Mouse (Mus musculus): Measurements from ENCODE around the gene Gab1. TPM values are rescaled to one million over a fixed set of nuclear protein-coding genes. Genes with fewer than 3 reads are reported as not detected.

The Gab1 gene
- total RNA-seq, 2 experiments from 2014 or later, result 3.0 to 6.0 TPM

DNA sequence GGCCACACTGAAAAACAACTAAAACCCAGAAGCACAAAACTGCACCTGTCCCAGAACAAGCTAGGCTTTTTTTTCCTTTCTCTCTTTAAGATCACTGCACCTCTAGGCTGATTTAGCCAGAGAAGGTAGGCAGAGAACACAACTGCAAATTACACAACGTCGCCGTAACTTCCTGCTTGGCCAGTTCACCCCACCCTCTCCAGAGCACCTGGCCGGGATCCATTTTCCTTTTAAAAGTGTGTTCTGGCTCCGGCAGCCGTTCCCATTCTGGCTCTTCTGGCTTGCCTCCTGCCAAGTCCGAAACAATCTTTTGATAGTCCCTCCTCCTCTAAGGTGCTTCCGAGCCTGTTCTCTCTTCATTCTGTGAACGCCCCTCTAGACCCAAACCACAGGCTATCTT, 32.4 kb downstream of the Gab1 start:
- ATAC-seq (replicated peaks; ENCODE audit: poor library complexity), result no peak

GRCm38 (mm10) chr8:80845284-80845683, 35.0 kb downstream of the Gab1 start:
- no peak for ATAC-seq (replicated peaks; ENCODE audit: poor library complexity)

GRCm38 (mm10) chr8:80843744-80844434, 36.4 kb downstream of the Gab1 start:
- no peak for ATAC-seq (replicated peaks; ENCODE audit: poor library complexity)

GRCm38 (mm10) chr8:80842514-80842913, 37.8 kb downstream of the Gab1 start:
- no peak for ATAC-seq (replicated peaks; ENCODE audit: poor library complexity)

GRCm38 (mm10) chr8:80840090-80840489, 40.2 kb downstream of the Gab1 start:
- no peak for ATAC-seq (replicated peaks; ENCODE audit: poor library complexity)

DNA sequence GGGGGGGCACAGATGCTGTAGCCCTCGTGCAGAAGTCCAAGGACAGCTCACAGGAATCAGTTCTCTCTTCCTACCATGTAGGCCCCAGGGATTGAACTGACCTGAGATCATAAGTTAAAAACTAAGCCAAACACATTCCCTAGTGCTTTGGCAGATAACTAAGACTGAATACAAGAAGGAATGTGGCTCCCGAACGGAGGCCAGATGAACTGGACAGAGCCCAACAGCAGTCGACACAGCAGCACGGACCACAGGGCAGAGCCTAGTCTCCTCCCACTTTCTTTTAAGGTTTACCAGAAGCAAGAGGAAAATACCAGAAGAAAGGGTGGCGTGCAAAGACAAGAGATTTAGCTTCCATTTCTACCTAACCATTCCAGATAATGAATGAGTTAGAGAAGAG, 42.1 kb downstream of the Gab1 start:
- ATAC-seq (replicated peaks; ENCODE audit: poor library complexity), result no peak

DNA sequence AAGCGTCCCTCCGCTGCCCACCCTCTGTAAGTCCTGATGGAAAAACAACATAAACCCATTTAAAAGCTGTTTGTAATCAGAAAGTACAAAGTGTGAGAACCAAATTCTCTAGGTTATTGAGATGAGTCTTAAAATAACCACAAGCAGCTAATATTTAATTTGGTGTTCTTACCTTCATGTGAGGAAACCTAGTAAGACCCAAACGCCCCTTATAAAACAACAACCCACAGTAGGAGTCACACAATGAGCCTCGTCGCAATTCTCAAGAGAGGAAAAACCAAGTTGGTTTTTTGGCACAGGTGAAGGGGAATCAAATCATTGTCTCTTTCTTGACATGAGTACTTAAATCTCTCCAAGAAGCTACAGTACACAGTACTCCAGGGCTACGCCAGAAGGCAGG, 44.9 kb downstream of the Gab1 start:
- ATAC-seq (replicated peaks; ENCODE audit: poor library complexity), result no peak

GRCm38 (mm10) chr8:80834443-80834842, 45.9 kb downstream of the Gab1 start:
- ATAC-seq (replicated peaks; ENCODE audit: poor library complexity), result no peak

- no peak for ATAC-seq (replicated peaks; ENCODE audit: poor library complexity)
Measured at GRCm38 (mm10) chr8:80832534-80832933, 47.8 kb downstream of the Gab1 start.

GRCm38 (mm10) chr8:80831876-80832524, 48.3 kb downstream of the Gab1 start:
- no peak for ATAC-seq (replicated peaks; ENCODE audit: poor library complexity)

DNA sequence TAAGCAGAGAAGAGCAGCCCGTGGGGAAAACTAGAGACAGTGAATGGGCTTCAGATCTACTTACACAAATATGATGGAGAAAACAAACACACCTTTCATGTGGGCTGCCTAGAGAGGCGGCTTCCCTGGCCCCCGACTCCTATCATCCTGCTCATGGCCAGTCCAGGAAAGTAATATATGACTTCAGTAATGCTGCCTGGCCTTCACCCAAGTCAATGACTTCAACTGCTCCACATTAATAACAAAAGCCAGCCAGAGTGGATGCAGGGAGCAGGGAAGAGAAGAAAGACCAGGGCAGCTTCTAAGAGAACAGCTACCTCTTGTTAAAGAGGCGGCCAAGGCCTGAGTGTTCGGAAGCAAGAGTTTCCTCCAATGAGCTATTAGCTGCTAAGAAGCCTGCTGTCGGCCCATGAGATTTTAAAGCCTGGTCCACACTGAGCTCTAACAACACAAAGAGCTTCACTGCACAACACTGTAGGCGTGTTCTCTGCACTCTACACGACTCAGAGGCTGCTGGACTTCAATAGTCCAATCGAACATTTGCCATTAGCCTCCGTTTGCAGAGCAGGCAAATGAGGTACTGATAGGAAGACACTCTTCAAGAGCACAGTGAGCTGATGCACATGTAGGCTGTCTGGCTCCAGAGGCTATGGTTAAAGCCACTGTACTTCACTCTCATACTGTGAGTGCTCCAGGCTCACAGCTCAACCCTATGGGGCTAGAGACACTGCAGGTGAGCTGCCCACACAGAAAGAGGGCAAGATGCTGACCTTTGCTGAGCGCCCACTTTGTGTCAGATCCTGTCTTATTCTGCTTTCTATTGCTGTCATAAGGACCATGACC, 49.4 kb downstream of the Gab1 start:
- no peak for ATAC-seq (replicated peaks; ENCODE audit: poor library complexity)

DNA sequence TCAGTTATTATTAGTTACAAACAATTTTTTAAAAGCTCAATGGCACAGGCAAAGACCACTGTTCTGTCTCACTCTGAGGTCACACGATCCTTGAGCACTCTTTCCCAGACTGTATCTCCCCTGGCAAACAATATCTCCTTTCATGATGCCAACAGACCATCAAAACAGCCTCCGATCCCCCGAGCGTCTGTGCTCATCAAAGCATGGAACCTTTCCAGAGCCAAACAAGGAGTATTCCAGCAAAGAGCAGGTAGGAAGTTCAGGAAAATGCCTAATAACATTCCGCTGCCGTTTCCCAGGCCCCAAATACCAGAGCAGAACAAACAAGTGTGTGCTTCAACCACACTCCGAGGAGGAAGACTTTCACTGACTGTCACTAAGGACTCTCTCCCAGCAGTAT, 50.2 kb downstream of the Gab1 start:
- ATAC-seq (replicated peaks; ENCODE audit: poor library complexity), result no peak

- no peak for ATAC-seq (replicated peaks; ENCODE audit: poor library complexity)
Measured at GRCm38 (mm10) chr8:80826996-80827395, 53.3 kb downstream of the Gab1 start.

DNA sequence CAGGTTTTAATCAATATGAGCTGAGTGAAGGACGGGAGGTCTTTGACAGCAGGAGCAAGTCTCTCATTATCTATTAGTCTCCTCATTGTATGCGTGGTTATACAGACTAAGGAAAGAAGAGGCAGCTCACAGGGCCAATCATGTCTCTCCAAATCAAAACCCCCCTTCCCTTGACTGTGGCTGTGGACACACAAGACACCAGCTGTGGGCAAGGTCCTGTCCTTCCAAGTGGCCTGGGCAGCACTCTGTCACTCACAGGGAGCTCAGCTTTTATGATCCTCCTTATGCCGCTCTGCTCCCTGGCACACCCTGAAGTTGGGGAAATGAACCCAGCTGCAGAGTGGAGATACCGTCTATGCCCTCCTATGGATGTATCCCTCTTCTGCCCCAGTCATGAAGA, 55.2 kb downstream of the Gab1 start:
- no peak for ATAC-seq (replicated peaks; ENCODE audit: poor library complexity)

DNA sequence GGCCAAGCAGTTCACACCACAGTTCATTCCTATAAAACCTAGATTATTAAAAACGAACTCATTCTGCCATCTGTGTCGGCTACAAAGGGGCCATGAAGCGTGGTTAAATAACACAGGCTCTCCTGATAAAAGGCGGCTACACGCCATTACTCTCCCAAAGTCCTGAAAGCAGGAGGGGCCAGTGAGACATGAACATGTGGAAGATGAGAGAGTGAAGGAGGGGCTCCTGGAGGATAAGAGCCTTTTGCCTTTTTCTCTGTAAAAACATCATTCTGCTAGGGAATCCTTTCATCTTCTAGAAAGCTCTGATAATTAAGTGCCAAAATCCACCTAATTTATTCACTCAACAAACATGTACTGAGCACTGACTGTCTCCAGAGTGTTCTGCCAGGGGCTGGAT, 55.9 kb downstream of the Gab1 start:
- ATAC-seq (replicated peaks; ENCODE audit: poor library complexity), result no peak

DNA sequence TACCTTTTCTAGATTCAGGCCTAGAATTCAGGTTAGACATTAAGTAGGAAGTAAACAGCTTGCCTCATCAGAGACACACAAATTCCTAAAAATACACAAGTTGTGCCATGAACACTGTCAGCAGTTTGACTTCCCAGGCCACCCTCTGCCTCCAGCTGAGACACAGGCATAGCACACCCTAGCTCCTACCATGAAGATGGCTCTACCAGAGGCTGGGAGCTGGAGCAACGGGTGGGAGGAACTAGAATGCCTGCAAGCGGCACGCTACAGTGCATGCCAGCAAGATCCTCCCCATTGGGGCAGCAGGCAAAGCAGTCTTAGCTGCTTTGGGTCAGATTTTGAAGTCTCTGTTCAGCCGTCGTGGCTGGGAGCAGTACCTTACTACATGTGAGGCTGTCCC, 57.1 kb downstream of the Gab1 start:
- no peak for ATAC-seq (replicated peaks; ENCODE audit: poor library complexity)

DNA sequence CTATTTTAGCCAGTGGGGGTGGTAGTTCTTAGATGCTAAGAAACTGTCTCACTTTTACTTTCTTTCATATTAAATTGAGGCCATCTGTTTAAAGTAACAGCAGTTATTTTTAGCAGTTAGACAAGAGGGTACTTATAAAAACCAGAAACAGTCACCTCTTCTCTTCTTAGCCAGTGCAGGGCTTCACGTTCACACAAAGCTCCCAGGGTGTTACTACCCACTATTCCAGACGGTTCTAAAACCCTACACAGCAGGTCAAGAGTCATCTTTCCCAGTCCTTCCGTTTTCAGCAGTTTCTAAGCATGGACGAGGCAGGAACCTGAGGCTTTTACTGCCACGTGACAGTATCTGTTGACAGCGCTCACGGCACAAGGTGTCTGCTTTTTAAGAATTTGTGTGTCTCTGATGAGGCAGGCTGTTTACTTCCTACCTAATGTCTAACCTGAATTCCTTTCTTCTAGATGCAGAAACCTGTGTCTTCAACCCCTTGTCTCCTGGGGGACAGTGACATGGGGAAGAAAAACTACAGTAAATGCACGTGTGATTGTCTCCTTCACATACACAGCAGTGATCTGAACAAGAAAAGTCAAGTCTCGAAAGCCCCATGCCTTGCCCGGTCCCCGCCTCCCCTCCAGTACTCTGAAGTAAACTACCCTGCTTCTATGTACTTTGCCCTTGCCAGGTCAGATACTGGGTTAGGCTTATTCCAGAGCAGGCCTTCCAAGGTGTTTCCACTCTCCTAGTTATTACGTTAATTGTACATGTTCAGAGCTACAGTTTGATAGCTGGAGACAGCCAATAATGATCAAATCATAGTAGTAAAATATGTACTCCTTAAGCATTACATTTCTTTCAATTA, 58.7 kb downstream of the Gab1 start:
- ATAC-seq (replicated peaks; ENCODE audit: poor library complexity), result no peak

GRCm38 (mm10) chr8:80818978-80819377, 61.3 kb downstream of the Gab1 start:
- no peak for ATAC-seq (replicated peaks; ENCODE audit: poor library complexity)

- ATAC-seq (replicated peaks; ENCODE audit: poor library complexity), result no peak
Measured at GRCm38 (mm10) chr8:80817065-80817464, 63.3 kb downstream of the Gab1 start.

DNA sequence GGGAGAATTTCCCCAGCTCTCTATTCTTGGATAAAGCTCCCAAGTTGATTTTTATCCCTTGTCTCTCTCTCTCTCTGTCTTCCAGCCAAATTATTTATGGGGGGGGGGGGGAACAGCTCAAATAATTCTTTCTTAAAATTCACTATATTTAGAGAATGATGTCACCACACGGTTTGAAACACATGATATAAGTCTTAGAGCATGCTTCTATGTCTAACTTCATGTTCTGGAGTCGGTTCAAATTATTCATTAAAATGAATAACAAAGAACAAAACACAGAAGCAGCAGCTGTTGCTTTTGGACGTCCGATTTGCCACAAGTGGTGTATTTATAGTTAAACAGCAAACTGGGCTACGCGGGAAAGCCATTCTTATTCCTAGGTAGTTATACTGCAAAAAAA, 65.1 kb downstream of the Gab1 start:
- ATAC-seq (replicated peaks; ENCODE audit: poor library complexity), result no peak
